Mouse (Mus musculus) lung, embryonic 15.5 days (tissue): ENCODE measurements at regions not wholly inside any gene's neighbourhood (a gene's known extent, or its start where the extent isn't known, plus 50 kb on each side); places are given as distances from the start of the nearest gene placed in this dataset.

ENCODE experiments used
- ATAC-seq: fragments of 200-750 bp; cut with Nextera tagmentation; 2 replicates; pipeline ENCODE4 v1.8.0; 2017; ENCODE audit warnings: moderate number of reproducible peaks, borderline replicate concordance; ENCODE audit not compliant: low FRiP score, low TSS enrichment; ENCODE audit errors: extremely low read depth
- H3K27ac ChIP-seq: fragments of 300-500 bp; sonication (generic); 2 replicates; pipeline ENCODE4 v1.5.1; 2015; ENCODE audit warnings: moderate library complexity, mild to moderate bottlenecking, inconsistent platforms
- H3K27me3 ChIP-seq: fragments of 300-500 bp; sonication (generic); 2 replicates; pipeline ENCODE4 v1.6.1; 2015; ENCODE audit warnings: inconsistent platforms
- H3K36me3 ChIP-seq: fragments of 300-500 bp; sonication (generic); 2 replicates; pipeline ENCODE4 v1.6.1; 2015; ENCODE audit warnings: inconsistent platforms
- H3K4me1 ChIP-seq: fragments of 300-500 bp; sonication (generic); 2 replicates; pipeline ENCODE4 v1.6.1; 2015; ENCODE audit warnings: inconsistent platforms
- H3K4me2 ChIP-seq: fragments of 300-500 bp; sonication (generic); 2 replicates; pipeline ENCODE4 v1.6.1; 2015; ENCODE audit warnings: inconsistent platforms, mild to moderate bottlenecking, moderate library complexity
- H3K4me3 ChIP-seq: fragments of 300-500 bp; sonication (generic); 2 replicates; pipeline ENCODE4 v1.5.1; 2015; ENCODE audit warnings: mild to moderate bottlenecking, inconsistent platforms
- H3K9ac ChIP-seq: fragments of 300-500 bp; sonication (generic); 2 replicates; pipeline ENCODE4 v1.6.1; 2015; ENCODE audit warnings: inconsistent platforms
- H3K9me3 ChIP-seq: fragments of 300-500 bp; sonication (generic); 2 replicates; pipeline ENCODE4 v1.6.1; 2016; ENCODE audit warnings: inconsistent platforms
- WGBS: fragments of 180-500 bp; shearing (Covaris S2); methylation state at CpG from one replicate; pipeline ENCODE4 v1.1.7; 2015; 5-methylcytosine and 5-hydroxymethylcytosine counted together

GRCm38 (mm10) chr2:61386966-61387365, 191.4 kb upstream of the Tank start:
- ATAC-seq = no peak
- Histone ChIP-seq H3K27ac (0 out of 2 replicates have a peak overlapping the region, but pooled peaks have one; percentile 12), H3K9ac (no peak overlapping the region), H3K4me3 (no peak overlapping the region), H3K4me1 (no peaks in the 10 kb centered on the region), H3K36me3 (no peaks in the 10 kb centered on the region), H3K9me3 (no peaks in the 10 kb centered on the region), H3K4me2 (no peak overlapping the region), H3K27me3 (no peaks in the 10 kb centered on the region)
- 82% methylated on average over 5 of the region's 5 CpGs for WGBS

- WGBS = 41% methylated on average over 6 of the region's 6 CpGs
- ATAC-seq = no peak
Measured at GRCm38 (mm10) chr2:61384467-61384866, 193.9 kb upstream of the Tank start.

GRCm38 (mm10) chr2:61383744-61384295, 194.6 kb upstream of the Tank start:
- H3K4me1 ChIP-seq = no peaks in the 10 kb centered on the region
- no peaks in the 10 kb centered on the region for H3K27me3 ChIP-seq
- H3K9ac ChIP-seq = no peak overlapping the region
- H3K27ac ChIP-seq = no peak overlapping the region
- 88% methylated on average over 1 of the region's 1 CpGs for WGBS
- no peaks in the 10 kb centered on the region for H3K36me3 ChIP-seq
- H3K4me2 ChIP-seq = no peak overlapping the region
- no peak for ATAC-seq
- no peak overlapping the region for H3K4me3 ChIP-seq
- no peaks in the 10 kb centered on the region for H3K9me3 ChIP-seq

More at GRCm38 (mm10) chr2:61384467-61384866, 193.9 kb upstream of the Tank start:
- H3K4me3 ChIP-seq = no peak overlapping the region
- no peak overlapping the region for H3K4me2 ChIP-seq
- no peaks in the 10 kb centered on the region for H3K4me1 ChIP-seq
- no peaks in the 10 kb centered on the region for H3K27me3 ChIP-seq
- no peaks in the 10 kb centered on the region for H3K36me3 ChIP-seq
- no peak overlapping the region for H3K27ac ChIP-seq
- H3K9me3 ChIP-seq = no peaks in the 10 kb centered on the region
- no peak overlapping the region for H3K9ac ChIP-seq

- Histone ChIP-seq H3K27ac (no peak overlapping the region), H3K27me3 (no peaks in the 10 kb centered on the region), H3K9ac (no peak overlapping the region), H3K9me3 (no peaks in the 10 kb centered on the region), H3K36me3 (no peaks in the 10 kb centered on the region), H3K4me2 (no peak overlapping the region), H3K4me3 (no peak overlapping the region), H3K4me1 (no peaks in the 10 kb centered on the region)
- ATAC-seq = no peak
- WGBS = 79% methylated on average over 5 of the region's 5 CpGs
Measured at GRCm38 (mm10) chr2:61379076-61379475, 199.3 kb upstream of the Tank start.

- Histone ChIP-seq H3K27me3 (no peaks in the 10 kb centered on the region), H3K9me3 (no peaks in the 10 kb centered on the region), H3K4me3 (no peak overlapping the region), H3K4me1 (no peaks in the 10 kb centered on the region), H3K4me2 (no peak overlapping the region), H3K36me3 (no peaks in the 10 kb centered on the region), H3K9ac (no peak overlapping the region), H3K27ac (no peak overlapping the region)
- ATAC-seq = no peak
- 84% methylated on average over 5 of the region's 5 CpGs for WGBS
Measured at GRCm38 (mm10) chr2:61378297-61378696, 200.1 kb upstream of the Tank start.

- H3K4me2 ChIP-seq = no peak overlapping the region
- no peaks in the 10 kb centered on the region for H3K4me1 ChIP-seq
- no peak overlapping the region for H3K9ac ChIP-seq
- H3K27me3 ChIP-seq = no peaks in the 10 kb centered on the region
- no peak overlapping the region for H3K4me3 ChIP-seq
- no peak for ATAC-seq
- no peaks in the 10 kb centered on the region for H3K36me3 ChIP-seq
- WGBS = 74% methylated on average over 8 of the region's 8 CpGs
- H3K27ac ChIP-seq = no peak overlapping the region
- no peaks in the 10 kb centered on the region for H3K9me3 ChIP-seq
Measured at GRCm38 (mm10) chr2:61377756-61378155, 200.6 kb upstream of the Tank start.

- Histone ChIP-seq H3K9me3 (no peaks in the 10 kb centered on the region), H3K4me3 (no peak overlapping the region), H3K4me1 (no peaks in the 10 kb centered on the region), H3K27ac (no peak overlapping the region), H3K4me2 (no peak overlapping the region), H3K9ac (no peak overlapping the region), H3K36me3 (no peaks in the 10 kb centered on the region), H3K27me3 (no peaks in the 10 kb centered on the region)
- WGBS = 81% methylated on average over 4 of the region's 4 CpGs
- no peak for ATAC-seq
Measured at GRCm38 (mm10) chr2:61362606-61363005, 215.8 kb upstream of the Tank start.

- no peak overlapping the region for H3K27ac ChIP-seq
- no peaks in the 10 kb centered on the region for H3K36me3 ChIP-seq
- H3K4me2 ChIP-seq = no peak overlapping the region
- WGBS = 78% methylated on average over 2 of the region's 2 CpGs
- H3K9ac ChIP-seq = no peak overlapping the region
- no peaks in the 10 kb centered on the region for H3K27me3 ChIP-seq
- no peaks in the 10 kb centered on the region for H3K4me1 ChIP-seq
- ATAC-seq = no peak
- no peaks in the 10 kb centered on the region for H3K9me3 ChIP-seq
- H3K4me3 ChIP-seq = no peak overlapping the region
Measured at GRCm38 (mm10) chr2:61361394-61361793, 217.0 kb upstream of the Tank start.

GRCm38 (mm10) chr2:61354104-61354503, 224.3 kb upstream of the Tank start:
- no peaks in the 10 kb centered on the region for H3K9me3 ChIP-seq
- no peak overlapping the region for H3K4me2 ChIP-seq
- H3K9ac ChIP-seq = no peak overlapping the region
- no peak for ATAC-seq
- WGBS = 50% methylated on average over 8 of the region's 8 CpGs
- no peaks in the 10 kb centered on the region for H3K36me3 ChIP-seq
- no peak overlapping the region for H3K27ac ChIP-seq
- no peaks in the 10 kb centered on the region; the same call in 1 of the 2 replicates for H3K4me1 ChIP-seq
- H3K4me3 ChIP-seq = no peak overlapping the region
- H3K27me3 ChIP-seq = no peaks in the 10 kb centered on the region

- WGBS = 82% methylated on average over 3 of the region's 3 CpGs
- peaks cover 12% of the 10 kb centered on the region; the same call in 1 of the 2 replicates for H3K4me1 ChIP-seq
- no peak for ATAC-seq
Measured at GRCm38 (mm10) chr2:61347451-61347850, 230.9 kb upstream of the Tank start.

GRCm38 (mm10) chr2:61346012-61346760, 232.2 kb upstream of the Tank start:
- H3K9me3 ChIP-seq = no peaks in the 10 kb centered on the region
- no peaks in the 10 kb centered on the region for H3K36me3 ChIP-seq
- no peak overlapping the region for H3K4me3 ChIP-seq
- 52% methylated on average over 8 of the region's 8 CpGs for WGBS
- H3K9ac ChIP-seq = no peak overlapping the region
- no peak overlapping the region for H3K4me2 ChIP-seq
- H3K27me3 ChIP-seq = no peaks in the 10 kb centered on the region
- H3K4me1 ChIP-seq = peaks cover 13% of the 10 kb centered on the region
- no peak for ATAC-seq
- H3K27ac ChIP-seq = no peak overlapping the region

More at GRCm38 (mm10) chr2:61347451-61347850, 230.9 kb upstream of the Tank start:
- no peak overlapping the region for H3K4me2 ChIP-seq
- no peaks in the 10 kb centered on the region for H3K36me3 ChIP-seq
- H3K9me3 ChIP-seq = no peaks in the 10 kb centered on the region
- H3K27me3 ChIP-seq = no peaks in the 10 kb centered on the region
- no peak overlapping the region for H3K4me3 ChIP-seq
- H3K9ac ChIP-seq = no peak overlapping the region
- H3K27ac ChIP-seq = no peak overlapping the region

- H3K9ac ChIP-seq = no peak overlapping the region
- H3K9me3 ChIP-seq = no peaks in the 10 kb centered on the region
- no peak for ATAC-seq
- no peak overlapping the region for H3K4me3 ChIP-seq
- peaks cover 16% of the 10 kb centered on the region for H3K4me1 ChIP-seq
- H3K27me3 ChIP-seq = no peaks in the 10 kb centered on the region
- 0 out of 2 replicates have a peak overlapping the region, but pooled peaks have one; percentile 1 for H3K27ac ChIP-seq
- H3K36me3 ChIP-seq = no peaks in the 10 kb centered on the region
- WGBS = 72% methylated on average over 7 of the region's 7 CpGs
- H3K4me2 ChIP-seq = peak overlapping the region; percentile 39
Measured at GRCm38 (mm10) chr2:61345311-61345710, 233.1 kb upstream of the Tank start.
